Mouse (Mus musculus) brain, embryonic 14.5 days (tissue): ENCODE data around the gene Sgk1.

Source experiments
- CTCF ChIP-seq: fragments of 200-500 bp; IDR thresholded peaks from 2 replicates; pipeline ENCODE4 v1.5.1; 2012; ENCODE audit warnings: inconsistent platforms, mild to moderate bottlenecking, moderate library complexity, borderline replicate concordance; ENCODE audit not compliant: insufficient read depth, insufficient read length; ENCODE audit errors: extremely low read depth
- POLR2A ChIP-seq: fragments of 200-500 bp; IDR thresholded peaks from 2 replicates; pipeline ENCODE4 v1.6.1; 2012; ENCODE audit warnings: mild to moderate bottlenecking, inconsistent platforms, borderline replicate concordance; ENCODE audit not compliant: poor library complexity, insufficient read depth, insufficient read length, severe bottlenecking; ENCODE audit errors: extremely low read depth

DNA sequence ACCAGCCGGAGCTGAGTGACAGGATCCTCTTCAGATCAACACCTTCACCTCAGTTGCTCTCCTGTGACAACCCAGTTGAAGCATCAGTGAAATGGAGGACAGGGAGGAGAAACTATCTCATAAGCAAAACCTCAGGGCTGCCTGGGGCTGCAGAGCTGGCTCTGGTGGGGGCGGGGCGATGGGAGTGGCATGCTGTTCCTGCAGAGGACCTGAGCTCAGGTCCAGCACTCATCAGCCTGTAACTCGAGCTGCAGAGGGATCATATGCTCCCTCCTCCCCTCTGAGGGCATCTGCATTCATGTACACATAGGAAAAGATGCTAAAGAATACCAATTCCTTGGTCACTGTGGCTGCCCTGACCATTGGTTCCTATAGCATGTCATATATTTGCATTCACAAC is 15.5 kb upstream of the Sgk1 start:
- TF ChIP-seq CTCF (no peak), POLR2A (no peak)
